Mouse (Mus musculus) thymus, adult 2 months (tissue): ENCODE results near the gene Kif4.

ENCODE experiments used
- CTCF ChIP-seq: fragments of 200-500 bp; IDR thresholded peaks from 2 replicates; pipeline ENCODE4 v1.5.1; 2012; ENCODE audit warnings: mild to moderate bottlenecking, control low read depth, low read length, moderate library complexity, borderline replicate concordance; ENCODE audit not compliant: control insufficient read depth, poor library complexity, insufficient read depth; ENCODE audit errors: extremely low read depth
- POLR2A ChIP-seq: fragments of 200-500 bp; IDR thresholded peaks from 2 replicates; pipeline ENCODE4 v1.6.1; 2012; ENCODE audit warnings: mild to moderate bottlenecking, low read length, control low read depth, moderate library complexity; ENCODE audit not compliant: control insufficient read depth, poor library complexity, insufficient read depth; ENCODE audit errors: extremely low read depth

- TF ChIP-seq CTCF (no peak), POLR2A (no peak)
Observed at GRCm38 (mm10) chrX:100734359-100734758, 108.8 kb downstream of the Kif4 start.
